Mouse (Mus musculus) heart, postnatal 0 days (tissue): ENCODE measurements around the gene Cyp27a1. TPM values are rescaled to one million over a fixed set of nuclear protein-coding genes. Genes with fewer than 3 reads are reported as not detected.

Source experiments
- ATAC-seq: fragments of 200-750 bp; cut with Nextera tagmentation; 2 replicates; pipeline ENCODE4 v1.8.0; 2017; ENCODE audit warnings: low read depth, moderate number of reproducible peaks, moderate library complexity; ENCODE audit not compliant: insufficient read depth
- DNase-seq: peaks from one replicate; pipeline ENCODE4 v3.0.0-alpha.2; 2016; ENCODE audit warnings: low spot score
- H3K27ac ChIP-seq: fragments of 300-500 bp; sonication (generic); 2 replicates; pipeline ENCODE4 v1.5.1; 2014; ENCODE audit warnings: low read depth, mild to moderate bottlenecking
- H3K27me3 ChIP-seq: fragments of 300-500 bp; sonication (generic); 2 replicates; pipeline ENCODE4 v1.6.1; 2014; ENCODE audit warnings: low read length, mixed read lengths; ENCODE audit not compliant: control insufficient read depth, insufficient read depth
- H3K36me3 ChIP-seq: fragments of 300-500 bp; sonication (generic); replicated peaks from 2 replicates; pipeline ENCODE4 v1.6.1; 2014; ENCODE audit warnings: low read length, mixed read lengths; ENCODE audit not compliant: control insufficient read depth, insufficient read depth
- H3K4me1 ChIP-seq: fragments of 300-500 bp; sonication (generic); 2 replicates; pipeline ENCODE4 v1.6.1; 2014; ENCODE audit warnings: antibody characterized with exemption; ENCODE audit not compliant: control insufficient read depth, insufficient read depth
- H3K4me2 ChIP-seq: fragments of 300-500 bp; sonication (generic); 2 replicates; pipeline ENCODE4 v1.6.1; 2014; ENCODE audit warnings: low read depth, mild to moderate bottlenecking, low read length, moderate library complexity
- H3K4me3 ChIP-seq: fragments of 300-500 bp; sonication (generic); 2 replicates; pipeline ENCODE4 v1.5.1; 2014; ENCODE audit warnings: low read depth, low read length
- H3K9ac ChIP-seq: fragments of 300-500 bp; sonication (generic); replicated peaks from 2 replicates; pipeline ENCODE4 v1.6.1; 2014; ENCODE audit warnings: low read depth, low read length, mixed read lengths
- H3K9me3 ChIP-seq: fragments of 300-500 bp; sonication (generic); replicated peaks from 2 replicates; pipeline ENCODE4 v1.6.1; 2016; ENCODE audit warnings: low read length; ENCODE audit not compliant: control insufficient read depth
- CTCF ChIP-seq: IDR thresholded peaks from 2 replicates; pipeline ENCODE4 v1.5.1; 2016; ENCODE audit warnings: antibody characterized with exemption, control low read depth, low read depth
- EP300 ChIP-seq: IDR thresholded peaks from 2 replicates; pipeline ENCODE4 v1.6.1; 2016; ENCODE audit warnings: antibody characterized with exemption, low read depth
- WGBS: fragments of 180-500 bp; shearing (Covaris S2); extraction: QIAGEN DNeasy Blood & Tissue Kit; methylation state at CpG from one replicate; pipeline ENCODE4 v1.1.7; 2014; 5-methylcytosine and 5-hydroxymethylcytosine counted together
- polyA plus RNA-seq: library from polyadenylated mRNA; unstranded; fragments of >200 nt; fragmentation: Nextera tagmentation; extraction: Ambion mirVana; gene quantifications from 2 replicates; pipeline ENCODE4 v1.2.1, GENCODE M21; 2015
- total RNA-seq: library from RNA; depleted of rRNA; stranded (reverse); fragments of >200 nt; gene quantifications from 2 replicates; pipeline ENCODE4 v1.2.3, GENCODE M21; 2014; ENCODE audit warnings: low replicate concordance

Cyp27a1 gene
- total and polyA plus RNA-seq, 2 experiments from 2014 or later, result 11.9 to 13.5 TPM

- DNase-seq (no peak), ATAC-seq (no peak)
- Histone ChIP-seq H3K9me3 (no peaks in the 10 kb centered on the region), H3K4me1 (no peaks in the 10 kb centered on the region), H3K9ac (no peak overlapping the region), H3K27me3 (no peaks in the 10 kb centered on the region), H3K36me3 (no peaks in the 10 kb centered on the region), H3K27ac (no peak overlapping the region), H3K4me3 (no peak overlapping the region), H3K4me2 (no peak overlapping the region)
- WGBS, result 91% methylated on average over 8 of the region's 8 CpGs
- TF ChIP-seq CTCF (no peak), EP300 (no peak)
These were observed 4.7 kb downstream of the Cyp27a1 start for GRCm38 (mm10) chr1:74718113-74718512.

GRCm38 (mm10) chr1:74719281-74719680 is 5.9 kb downstream of the Cyp27a1 start:
- no peak overlapping the region for H3K9ac ChIP-seq
- H3K9me3 ChIP-seq, result no peaks in the 10 kb centered on the region
- DNase-seq, result no peak
- H3K4me1 ChIP-seq, result no peaks in the 10 kb centered on the region
- no peak for ATAC-seq
- H3K27ac ChIP-seq, result no peak overlapping the region
- no peak for TF ChIP-seq EP300
- TF ChIP-seq CTCF, result no peak
- no peak overlapping the region for H3K4me3 ChIP-seq
- H3K4me2 ChIP-seq, result no peak overlapping the region
- H3K27me3 ChIP-seq, result no peaks in the 10 kb centered on the region
- H3K36me3 ChIP-seq, result no peaks in the 10 kb centered on the region
- WGBS, result 77% methylated on average over 3 of the region's 3 CpGs

- Histone ChIP-seq H3K4me2 (no peak overlapping the region), H3K4me1 (no peaks in the 10 kb centered on the region), H3K27ac (no peak overlapping the region), H3K36me3 (no peaks in the 10 kb centered on the region), H3K27me3 (no peaks in the 10 kb centered on the region), H3K9ac (no peak overlapping the region), H3K9me3 (no peaks in the 10 kb centered on the region), H3K4me3 (no peak overlapping the region)
- TF ChIP-seq EP300 (no peak), CTCF (no peak)
- DNase-seq (no peak), ATAC-seq (no peak)
- WGBS, result 71% methylated on average over 6 of the region's 6 CpGs
These were observed 8.3 kb downstream of the Cyp27a1 start for GRCm38 (mm10) chr1:74721657-74722056.

GRCm38 (mm10) chr1:74723748-74724147 is 10.4 kb downstream of the Cyp27a1 start:
- ATAC-seq (no peak), DNase-seq (no peak)
- no peaks in the 10 kb centered on the region for H3K4me1 ChIP-seq
- H3K9me3 ChIP-seq, result no peaks in the 10 kb centered on the region
- no peak for TF ChIP-seq CTCF
- TF ChIP-seq EP300, result no peak
- H3K27me3 ChIP-seq, result no peaks in the 10 kb centered on the region
- H3K4me3 ChIP-seq, result no peak overlapping the region
- H3K4me2 ChIP-seq, result no peak overlapping the region
- no peak overlapping the region for H3K27ac ChIP-seq
- H3K9ac ChIP-seq, result no peak overlapping the region
- no peaks in the 10 kb centered on the region for H3K36me3 ChIP-seq
- 71% methylated on average over 2 of the region's 2 CpGs for WGBS

- H3K36me3 ChIP-seq, result no peaks in the 10 kb centered on the region
- 51% methylated on average over 5 of the region's 5 CpGs for WGBS
- DNase-seq (no peak), ATAC-seq (no peak)
- H3K4me1 ChIP-seq, result no peaks in the 10 kb centered on the region
- no peak overlapping the region for H3K4me2 ChIP-seq
- TF ChIP-seq CTCF (no peak), EP300 (no peak)
- no peak overlapping the region for H3K9ac ChIP-seq
- H3K27ac ChIP-seq, result no peak overlapping the region
- H3K4me3 ChIP-seq, result no peak overlapping the region
- no peaks in the 10 kb centered on the region for H3K9me3 ChIP-seq
- no peaks in the 10 kb centered on the region for H3K27me3 ChIP-seq
These were observed 12.7 kb downstream of the Cyp27a1 start for GRCm38 (mm10) chr1:74726114-74726513.

- Histone ChIP-seq H3K27ac (no peak overlapping the region), H3K4me3 (no peak overlapping the region), H3K9me3 (no peaks in the 10 kb centered on the region), H3K9ac (no peak overlapping the region), H3K4me2 (no peak overlapping the region), H3K27me3 (no peaks in the 10 kb centered on the region), H3K4me1 (no peaks in the 10 kb centered on the region), H3K36me3 (no peaks in the 10 kb centered on the region)
- WGBS, result 49% methylated on average over 5 of the region's 5 CpGs
- no peak for DNase-seq
- no peak for ATAC-seq
- TF ChIP-seq EP300 (no peak), CTCF (no peak)
These were observed 13.3 kb downstream of the Cyp27a1 start for GRCm38 (mm10) chr1:74726674-74727073.
